Mouse (Mus musculus): Measurements from ENCODE around the gene Tspyl1. TPM values are rescaled to one million over a fixed set of nuclear protein-coding genes. Genes with fewer than 3 reads are reported as not detected.

Gene Tspyl1
- 124 and 136 TPM in 2 replicates for polyA plus RNA-seq (2015; fragmentation: Nextera tagmentation; extraction: Ambion mirVana)

GRCm38 (mm10) chr10:34281962-34282388 is at the start of gene Tspyl1:
Tspyl1 (plus strand) TSS chr10:34282190.

GRCm38 (mm10) chr10:34297299-34297979 is 15.4 kb downstream of the Tspyl1 start, which contains the start of gene Tspyl4:
Tspyl4 (plus strand) TSS chr10:34297442.

Other genes starting within 250 kb of the Tspyl1 start
- gene Trappc3l, start 244.6 kb upstream of the Tspyl1 start, polyA plus RNA-seq (2015; fragmentation: Nextera tagmentation; extraction: Ambion mirVana): 0.34 and 0.60 TPM in 2 replicates
- gene Calhm4, start 237.9 kb upstream of the Tspyl1 start, polyA plus RNA-seq (2015; fragmentation: Nextera tagmentation; extraction: Ambion mirVana): 0.08 TPM in 1 of 2 replicates, not detected in the other
- gene Calhm5, start 185.7 kb upstream of the Tspyl1 start, polyA plus RNA-seq (2015; fragmentation: Nextera tagmentation; extraction: Ambion mirVana): 2.0 TPM in 2 replicates
- 1.3 and 1.4 TPM in 2 replicates for gene Calhm6, start 154.2 kb upstream of the Tspyl1 start, polyA plus RNA-seq (2015; fragmentation: Nextera tagmentation; extraction: Ambion mirVana)
- gene Dse, start 74.5 kb upstream of the Tspyl1 start, polyA plus RNA-seq (2015; fragmentation: Nextera tagmentation; extraction: Ambion mirVana): 6.7 and 7.5 TPM in 2 replicates
- gene Tspyl4, start 15.3 kb downstream of the Tspyl1 start, polyA plus RNA-seq (2015; fragmentation: Nextera tagmentation; extraction: Ambion mirVana): 424 and 433 TPM in 2 replicates
- gene Col10a1, start 107.8 kb downstream of the Tspyl1 start, polyA plus RNA-seq (2015; fragmentation: Nextera tagmentation; extraction: Ambion mirVana): 0.70 and 1.4 TPM in 2 replicates
- gene Nt5dc1, start 136.4 kb downstream of the Tspyl1 start, polyA plus RNA-seq (2015; fragmentation: Nextera tagmentation; extraction: Ambion mirVana): 2.5 and 2.6 TPM in 2 replicates
- 0.82 and 1.3 TPM in 2 replicates for gene Frk, start 201.2 kb downstream of the Tspyl1 start, polyA plus RNA-seq (2015; fragmentation: Nextera tagmentation; extraction: Ambion mirVana)

Measured in neural tube, postnatal 0 days (tissue).